Mouse (Mus musculus) kidney, postnatal 25 days (tissue): ENCODE results near the gene 4930426L09Rik.

Experiments
- DNase-seq, 2 experiments: peaks; one replicate each; pipeline ENCODE4 v3.0.0; 2021; ENCODE audit warnings: mixed read lengths in 2 of 2

Gene 4930426L09Rik

DNA sequence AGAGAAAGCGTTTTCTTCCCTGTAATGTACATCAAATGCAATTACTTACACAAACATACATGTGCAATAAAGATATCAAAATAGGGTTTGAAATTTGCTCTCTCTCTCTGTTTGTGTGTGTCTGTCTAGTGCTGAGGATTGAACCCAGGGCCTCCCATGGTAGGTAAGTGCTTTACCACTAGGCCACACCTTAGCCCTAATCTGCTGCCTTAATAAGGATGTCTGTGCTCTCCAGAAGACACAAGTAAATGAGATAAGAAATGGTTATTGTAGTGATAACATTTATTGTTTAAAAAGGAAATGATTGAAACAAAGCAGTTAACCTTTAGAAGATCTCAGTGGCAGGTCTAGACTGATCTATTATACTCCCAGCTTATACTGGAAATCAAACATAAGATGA, 18.7 kb downstream of the 4930426L09Rik start:
- DNase-seq = no peak

DNA sequence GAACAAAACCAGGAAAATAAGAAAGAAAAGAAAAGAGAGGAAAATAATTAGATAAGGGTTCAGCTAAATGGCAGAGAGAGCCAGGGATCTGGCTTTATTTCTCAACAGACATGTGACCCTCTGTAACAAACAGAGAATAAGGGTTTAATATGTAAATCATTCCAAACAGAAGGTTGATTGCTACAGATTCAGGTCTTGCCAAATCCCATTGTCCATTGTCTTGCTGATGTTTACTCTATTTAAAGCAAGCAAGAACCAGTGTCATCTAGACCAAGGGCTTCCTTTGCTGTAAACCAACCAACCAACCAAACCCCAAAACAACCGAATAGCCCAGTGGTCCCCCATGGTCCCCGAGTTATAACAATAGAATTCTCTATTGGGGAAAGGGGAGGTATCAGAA, 19.9 kb downstream of the 4930426L09Rik start:
- DNase-seq = no peak

DNA sequence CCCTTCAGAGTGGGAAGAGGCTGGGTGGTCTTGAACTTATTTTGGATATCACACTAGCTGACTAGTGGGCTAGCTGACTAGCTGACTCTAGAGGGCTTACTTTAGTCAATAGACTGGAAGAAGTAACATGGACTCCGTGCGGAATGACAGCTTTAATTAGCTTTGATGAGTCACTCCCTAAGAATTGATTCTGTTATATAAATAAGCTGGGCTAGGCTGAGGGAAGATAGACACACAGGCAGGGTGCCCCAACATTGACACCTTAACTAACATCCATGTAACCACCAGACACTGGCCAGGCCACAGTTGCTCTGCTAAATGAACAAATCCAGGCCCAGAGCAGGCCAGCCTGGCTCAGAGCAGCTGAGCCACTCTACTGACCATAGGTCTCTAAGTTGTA, 26.7 kb downstream of the 4930426L09Rik start:
- DNase-seq = no peak

DNA sequence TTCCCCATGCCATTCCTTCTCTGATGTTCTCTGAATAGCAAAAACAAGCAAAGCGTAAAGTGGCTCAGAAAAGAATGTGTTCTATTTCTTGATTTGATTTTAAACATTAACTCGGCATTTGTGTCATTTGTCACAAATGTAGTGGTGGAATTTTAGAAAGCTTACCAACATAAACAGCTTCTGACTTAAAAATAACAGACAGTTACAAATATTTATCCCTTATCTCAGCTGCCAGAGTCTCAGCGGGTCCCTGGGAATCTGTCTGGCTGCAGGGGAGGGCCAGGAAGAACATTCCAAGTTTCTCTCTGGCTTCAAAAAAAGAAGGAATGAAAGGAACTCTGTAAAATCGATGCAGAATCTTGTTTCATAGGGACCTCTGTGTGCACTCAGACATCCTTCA, 39.3 kb downstream of the 4930426L09Rik start:
- no peak for DNase-seq

DNA sequence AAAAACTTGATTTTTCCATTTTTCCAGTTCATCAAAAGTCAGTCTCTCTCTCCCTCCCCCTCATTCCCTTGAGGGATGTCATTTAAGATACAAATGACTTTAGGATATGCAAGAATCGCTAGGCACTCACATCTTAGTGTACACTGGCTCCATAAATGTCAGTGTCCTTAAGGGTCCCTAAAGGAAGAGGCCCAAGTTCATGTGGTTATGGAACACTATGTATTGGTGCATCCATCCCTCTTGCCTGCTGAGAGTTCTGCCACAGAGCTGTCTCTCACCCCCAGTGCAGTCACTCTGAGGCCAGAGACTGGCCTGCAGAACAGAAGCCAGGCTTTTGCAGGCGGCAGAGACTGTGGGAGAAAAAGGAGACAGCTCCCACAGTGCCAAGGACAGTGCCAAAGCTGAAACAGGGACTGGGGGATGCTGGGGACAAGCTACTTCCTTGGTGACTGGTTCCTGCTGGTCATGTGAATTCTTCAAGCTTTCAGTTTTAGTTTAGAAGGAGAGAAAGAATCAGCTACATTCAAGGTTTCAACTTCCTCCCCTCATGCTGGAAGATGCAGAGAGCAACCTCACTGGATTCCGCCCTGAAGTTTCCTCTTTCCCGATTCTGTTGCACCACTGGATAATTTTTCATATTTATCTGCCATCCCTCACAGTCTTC, 39.9 kb downstream of the 4930426L09Rik start:
- no peak for DNase-seq

DNA sequence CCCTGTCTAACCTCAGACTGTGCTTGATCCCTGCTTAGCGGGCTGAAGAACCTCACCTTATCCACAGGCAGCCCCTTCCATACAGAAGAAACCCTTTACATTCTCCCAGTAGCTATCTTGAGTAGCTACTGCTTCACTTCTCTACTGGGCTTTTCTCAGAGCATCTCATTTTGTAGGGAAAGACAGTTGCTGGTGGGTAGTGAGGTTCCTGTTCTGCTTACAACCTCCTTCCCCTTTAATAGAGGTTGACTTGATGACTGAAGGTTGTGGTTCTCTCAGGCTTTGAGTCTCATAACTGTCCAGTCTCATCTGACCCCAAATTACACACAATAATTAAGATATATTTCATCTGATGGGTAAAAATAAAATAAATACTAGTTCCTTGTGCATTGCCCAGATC, 50.1 kb downstream of the 4930426L09Rik start:
- DNase-seq = no peak

DNA sequence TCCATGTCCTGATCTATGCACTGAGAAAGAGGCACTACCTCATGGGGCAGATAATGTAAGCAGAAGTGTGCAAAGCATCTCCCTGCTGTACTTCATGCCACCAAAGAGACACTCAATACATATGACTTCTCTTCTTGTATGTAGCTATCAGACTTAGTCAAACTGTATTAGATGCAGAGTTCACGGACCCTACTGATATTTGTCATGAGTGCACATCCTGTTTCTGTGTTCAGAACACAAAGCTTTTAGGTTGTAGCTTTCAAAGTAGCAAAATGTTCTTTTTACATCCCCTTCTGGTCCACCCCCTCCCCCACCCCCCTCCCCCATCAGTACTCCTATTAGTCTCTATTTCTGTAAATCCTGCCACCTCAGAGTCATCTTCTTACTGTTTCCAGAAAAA, 51.2 kb downstream of the 4930426L09Rik start:
- DNase-seq = no peak
